Mouse (Mus musculus): ENCODE results near the gene Mrpl43.

- no peak for TF ChIP-seq CTCF (IDR thresholded peaks at IDR 0.05; ENCODE audit: extremely low read depth, insufficient read depth, insufficient read length, insufficient replicate concordance)
- TF ChIP-seq POLR2A (IDR thresholded peaks at IDR 0.05; ENCODE audit: low read depth, low read length), result no peak
Observed at GRCm38 (mm10) chr19:44987004-44987403, 19.2 kb downstream of the Mrpl43 start.

Measured in spleen, adult 2 months (tissue).